Mouse (Mus musculus): ENCODE results near the gene Vmn1r160. TPM values are rescaled to one million over a fixed set of nuclear protein-coding genes. Genes with fewer than 3 reads are reported as not detected.
"Not testable (repeated sequence)": the region's sequence is repeated elsewhere in the genome, so short reads cannot be mapped to it uniquely, and the experiment has no call there.

Vmn1r160 gene
- polyA plus RNA-seq (2014; fragmentation: Nextera tagmentation; extraction: Ambion mirVana): not detected in 2 replicates

DNA sequence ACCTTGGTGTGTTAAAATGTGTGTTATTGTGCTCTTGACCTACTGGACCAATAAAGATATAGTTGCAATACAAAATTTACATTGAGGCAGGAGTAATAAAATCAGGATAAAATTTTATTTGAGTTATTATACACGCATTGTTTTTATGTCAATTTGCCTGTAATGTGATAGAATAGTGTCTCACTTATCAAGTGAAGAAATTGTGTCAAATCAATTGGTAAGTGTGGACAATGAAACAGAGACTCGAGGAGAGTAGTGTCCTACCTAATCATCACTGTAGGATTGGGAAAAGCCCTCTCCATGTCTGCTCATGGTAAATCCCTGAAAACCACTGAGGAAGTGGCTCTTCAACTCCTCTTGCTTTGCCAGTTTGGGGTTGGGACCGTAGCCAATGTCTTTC, at the start of gene Vmn1r160:
TSS of gene Vmn1r160 (plus strand) at position 301 of the 400 bp plus-strand sequence.
- DNase-seq (ENCODE audit: low spot score); ATAC-seq (replicated peaks; ENCODE audit: low FRiP score, low TSS enrichment, low read depth); H3K27ac ChIP-seq (ENCODE audit: low read depth); H3K27me3 ChIP-seq (replicated peaks; ENCODE audit: control insufficient read depth, insufficient read depth, low read length); H3K9me3 ChIP-seq (ENCODE audit: control insufficient read depth, low read length); H3K4me1 ChIP-seq (replicated peaks; ENCODE audit: control insufficient read depth, insufficient read depth, low read length); H3K4me3 ChIP-seq (ENCODE audit: low read depth, low read length); H3K9ac ChIP-seq (ENCODE audit: low read length); H3K4me2 ChIP-seq (ENCODE audit: low read length); H3K36me3 ChIP-seq (ENCODE audit: control insufficient read depth, insufficient read depth, low read length): not testable (repeated sequence)
- WGBS: 50% methylated on average over 1 of the region's 3 CpGs

DNA sequence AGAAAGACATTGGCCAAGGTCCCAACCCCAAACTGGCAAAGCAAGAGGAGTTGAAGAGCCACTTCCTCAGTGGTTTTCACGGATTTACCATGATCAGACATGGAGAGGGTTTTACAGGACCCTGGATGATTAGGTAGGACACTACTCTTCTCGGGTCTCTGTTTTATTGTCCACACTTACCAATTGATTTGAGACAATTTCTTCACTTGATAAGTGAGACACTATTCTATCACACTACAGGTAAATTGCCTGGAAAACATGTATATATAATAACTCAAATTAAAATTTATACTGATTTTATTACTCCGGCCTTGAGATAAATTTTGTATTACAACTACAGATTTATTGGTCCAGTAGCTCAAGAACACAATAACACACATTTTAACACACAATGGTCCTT, 27.5 kb upstream of the Vmn1r160 start, which contains the start of gene Vmn1r159:
TSS of gene Vmn1r159 (minus strand) at position 101 of the 400 bp plus-strand sequence.
- not testable (repeated sequence) for DNase-seq (ENCODE audit: low spot score); H3K9me3 ChIP-seq (ENCODE audit: control insufficient read depth, low read length); H3K27me3 ChIP-seq (replicated peaks; ENCODE audit: control insufficient read depth, insufficient read depth, low read length); H3K36me3 ChIP-seq (ENCODE audit: control insufficient read depth, insufficient read depth, low read length); H3K9ac ChIP-seq (ENCODE audit: low read length); H3K4me2 ChIP-seq (ENCODE audit: low read length); ATAC-seq (replicated peaks; ENCODE audit: low FRiP score, low TSS enrichment, low read depth); H3K4me1 ChIP-seq (replicated peaks; ENCODE audit: control insufficient read depth, insufficient read depth, low read length); H3K27ac ChIP-seq (ENCODE audit: low read depth); H3K4me3 ChIP-seq (ENCODE audit: low read depth, low read length)
- 68% methylated on average over 2 of the region's 3 CpGs for WGBS

Other genes starting within 250 kb of the Vmn1r160 start
- gene Vmn1r155, start 213.2 kb upstream of the Vmn1r160 start, polyA plus RNA-seq (2014; fragmentation: Nextera tagmentation; extraction: Ambion mirVana): not detected in 2 replicates
- gene Gm8693, start 178.9 kb upstream of the Vmn1r160 start, polyA plus RNA-seq (2014; fragmentation: Nextera tagmentation; extraction: Ambion mirVana): not detected in 2 replicates
- not detected in 2 replicates for gene Gm4567, start 151.5 kb upstream of the Vmn1r160 start, polyA plus RNA-seq (2014; fragmentation: Nextera tagmentation; extraction: Ambion mirVana)
- gene Vmn1r157, start 109.5 kb upstream of the Vmn1r160 start, polyA plus RNA-seq (2014; fragmentation: Nextera tagmentation; extraction: Ambion mirVana): not detected in 2 replicates
- not detected in 2 replicates for gene Vmn1r158, start 80.4 kb upstream of the Vmn1r160 start, polyA plus RNA-seq (2014; fragmentation: Nextera tagmentation; extraction: Ambion mirVana)
- not detected in 2 replicates for gene Vmn1r159, start 27.6 kb upstream of the Vmn1r160 start, polyA plus RNA-seq (2014; fragmentation: Nextera tagmentation; extraction: Ambion mirVana)
- not detected in 2 replicates for gene Gm4214, start 113.4 kb downstream of the Vmn1r160 start, polyA plus RNA-seq (2014; fragmentation: Nextera tagmentation; extraction: Ambion mirVana)
- gene Gm4216, start 148.7 kb downstream of the Vmn1r160 start, polyA plus RNA-seq (2014; fragmentation: Nextera tagmentation; extraction: Ambion mirVana): not detected in 2 replicates
- not detected in 2 replicates for gene Vmn1r163, start 184.3 kb downstream of the Vmn1r160 start, polyA plus RNA-seq (2014; fragmentation: Nextera tagmentation; extraction: Ambion mirVana)
- gene Gm8720, start 196.2 kb downstream of the Vmn1r160 start, polyA plus RNA-seq (2014; fragmentation: Nextera tagmentation; extraction: Ambion mirVana): not detected in 2 replicates